Mouse (Mus musculus) G1E (cell line): Measurements from ENCODE around the gene Syn3. TPM values are rescaled to one million over a fixed set of nuclear protein-coding genes. Genes with fewer than 3 reads are reported as not detected.
A peak's percentile ranks its signal among the peaks of the same experiment; 100 is the strongest.

Source experiments
- ATAC-seq: 2 replicates; pipeline ENCODE4 v1.8.0; 2016; ENCODE audit warnings: mild to moderate bottlenecking; ENCODE audit not compliant: insufficient number of reproducible peaks, poor library complexity, low FRiP score, severe bottlenecking; ENCODE audit errors: extremely low read depth
- DNase-seq: peaks from one replicate; pipeline ENCODE4 v3.0.0; 2012; ENCODE audit warnings: low spot score
- H3K27me3 ChIP-seq: 2 replicates; pipeline ENCODE4 v1.6.1; 2012; ENCODE audit warnings: mild to moderate bottlenecking, low read length, inconsistent platforms; ENCODE audit not compliant: insufficient read depth
- H3K36me3 ChIP-seq: replicated peaks from 2 replicates; pipeline ENCODE3; 2012; ENCODE audit warnings: mild to moderate bottlenecking, inconsistent platforms
- H3K4me1 ChIP-seq: 2 replicates; pipeline ENCODE4 v1.6.1; 2012; ENCODE audit warnings: low read depth, low read length, inconsistent platforms, mixed read lengths; ENCODE audit not compliant: insufficient read depth
- H3K4me3 ChIP-seq: 2 replicates; pipeline ENCODE4 v1.5.1; 2012; ENCODE audit warnings: low read depth, mild to moderate bottlenecking, inconsistent platforms, low read length, moderate library complexity, mixed read lengths
- H3K9me3 ChIP-seq: replicated peaks from 2 replicates; pipeline ENCODE4 v1.6.1; 2012; ENCODE audit warnings: inconsistent platforms
- CTCF ChIP-seq: IDR thresholded peaks from 2 replicates; pipeline ENCODE4 v1.5.1; 2012; ENCODE audit warnings: low read depth, low read length, inconsistent platforms, mixed read lengths
- GATA1 ChIP-seq: IDR thresholded peaks from 2 replicates; pipeline ENCODE4 v1.6.1; 2012; ENCODE audit warnings: borderline replicate concordance, low read length, inconsistent platforms, mixed read lengths
- GATA2 ChIP-seq: IDR thresholded peaks from 2 replicates; pipeline ENCODE4 v1.6.1; 2012; ENCODE audit warnings: low read depth, low read length, inconsistent platforms, borderline replicate concordance
- POLR2AphosphoS5 ChIP-seq: IDR thresholded peaks from 2 replicates; pipeline ENCODE4 v1.6.1; 2012; ENCODE audit warnings: low read depth, low read length, inconsistent platforms; ENCODE audit not compliant: insufficient replicate concordance
- TAL1 ChIP-seq: conservative IDR thresholded peaks from 2 replicates; pipeline ENCODE4 v1.6.1; 2012; ENCODE audit warnings: low read depth, low read length, inconsistent platforms, mixed read lengths
- polyA plus RNA-seq: library from polyadenylated mRNA; stranded (reverse); fragments of >175 nt; gene quantifications from 2 replicates; pipeline ENCODE4 v1.2.3, GENCODE M21; 2012
- total RNA-seq, 2 experiments: library from RNA; stranded (forward) in 1 of 2; stranded (reverse) in 1 of 2; fragments of 200-1000 nt in 1 of 2; fragments of >200 nt in 1 of 2; fragmentation: Nextera tagmentation in 1 of 2; gene quantifications; 2 replicates each; pipeline ENCODE4 v1.2.3; 2014 to 2017

Syn3 gene
- total and polyA plus RNA-seq, 3 experiments = 0.44 TPM; not detected in 2

DNA sequence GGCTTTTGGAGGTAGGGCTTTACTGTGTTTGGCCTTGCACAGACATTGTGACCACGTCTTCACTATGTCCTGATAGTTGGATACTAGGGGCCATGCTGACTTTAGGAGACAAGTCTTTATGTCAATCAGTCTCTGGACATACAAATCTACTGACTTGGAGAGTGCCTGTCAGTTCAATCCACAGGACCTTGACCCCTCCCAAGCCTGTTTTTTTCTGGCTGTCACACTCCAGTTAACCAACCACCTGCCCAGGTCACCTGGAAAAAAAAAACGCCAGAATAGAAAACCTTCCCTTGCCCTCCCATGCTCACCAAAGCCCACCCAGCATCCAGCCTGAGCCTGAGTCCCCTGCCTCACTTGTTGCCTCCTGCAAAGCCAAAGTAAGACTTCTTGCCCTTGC, 70.7 kb downstream of the Syn3 start:
- no peaks in the 10 kb centered on the region for H3K27me3 ChIP-seq
- H3K4me3 ChIP-seq = no peak overlapping the region
- no peak for TF ChIP-seq POLR2AphosphoS5
- no peak for TF ChIP-seq GATA2
- no peak for TF ChIP-seq CTCF
- TF ChIP-seq TAL1 = no peak
- TF ChIP-seq GATA1 = no peak
- H3K4me1 ChIP-seq = no peaks in the 10 kb centered on the region
- no peaks in the 10 kb centered on the region for H3K36me3 ChIP-seq
- no peak for ATAC-seq
- DNase-seq = no peak
- no peaks in the 10 kb centered on the region for H3K9me3 ChIP-seq

GRCm38 (mm10) chr10:86425690-86426530, 72.8 kb downstream of the Syn3 start:
- ATAC-seq (no peak), DNase-seq (no peak)
- Histone ChIP-seq H3K4me1 (no peaks in the 10 kb centered on the region), H3K27me3 (no peaks in the 10 kb centered on the region; the same call in 1 of the 2 replicates), H3K36me3 (no peaks in the 10 kb centered on the region), H3K9me3 (no peaks in the 10 kb centered on the region), H3K4me3 (no peak overlapping the region)
- TF ChIP-seq POLR2AphosphoS5 (no peak), TAL1 (no peak), CTCF (no peak)

- TF ChIP-seq POLR2AphosphoS5 (no peak), TAL1 (no peak), GATA1 (no peak), GATA2 (no peak), CTCF (no peak)
- Histone ChIP-seq H3K4me1 (no peaks in the 10 kb centered on the region), H3K27me3 (peaks cover 6% of the 10 kb centered on the region; the same call in 1 of the 2 replicates), H3K9me3 (no peaks in the 10 kb centered on the region), H3K36me3 (no peaks in the 10 kb centered on the region), H3K4me3 (no peak overlapping the region)
- DNase-seq (no peak), ATAC-seq (no peak)
Measured at GRCm38 (mm10) chr10:86421731-86422370, 76.8 kb downstream of the Syn3 start.

- ATAC-seq (no peak), DNase-seq (no peak)
- Histone ChIP-seq H3K36me3 (no peaks in the 10 kb centered on the region), H3K4me3 (no peak overlapping the region), H3K9me3 (no peaks in the 10 kb centered on the region), H3K4me1 (no peaks in the 10 kb centered on the region), H3K27me3 (peaks cover 6% of the 10 kb centered on the region; the same call in 1 of the 2 replicates)
- TF ChIP-seq POLR2AphosphoS5 = no peak
- TF ChIP-seq GATA2 = no peak
- no peak for TF ChIP-seq GATA1
- no peak for TF ChIP-seq CTCF
- no peak for TF ChIP-seq TAL1
Measured at GRCm38 (mm10) chr10:86418931-86419330, 79.8 kb downstream of the Syn3 start.

- no peak for DNase-seq
- H3K4me3 ChIP-seq = no peak overlapping the region
- TF ChIP-seq POLR2AphosphoS5 (no peak), CTCF (peak; percentile 37; the same call in 1 of the 2 replicates)
- no peaks in the 10 kb centered on the region for H3K9me3 ChIP-seq
- no peak for ATAC-seq
- H3K36me3 ChIP-seq = no peaks in the 10 kb centered on the region
- H3K4me1 ChIP-seq = no peaks in the 10 kb centered on the region
- peaks cover 6% of the 10 kb centered on the region; the same call in 1 of the 2 replicates for H3K27me3 ChIP-seq
Measured at GRCm38 (mm10) chr10:86418345-86418744, 80.4 kb downstream of the Syn3 start.

- Histone ChIP-seq H3K9me3 (no peaks in the 10 kb centered on the region), H3K36me3 (no peaks in the 10 kb centered on the region), H3K4me1 (no peaks in the 10 kb centered on the region), H3K4me3 (no peak overlapping the region), H3K27me3 (peaks cover 6% of the 10 kb centered on the region; the same call in 1 of the 2 replicates)
- TF ChIP-seq GATA2 = no peak
- no peak for TF ChIP-seq POLR2AphosphoS5
- no peak for TF ChIP-seq TAL1
- no peak for TF ChIP-seq CTCF
- no peak for TF ChIP-seq GATA1
- no peak for DNase-seq
- ATAC-seq = no peak
Measured at GRCm38 (mm10) chr10:86416806-86417205, 81.9 kb downstream of the Syn3 start.

- TF ChIP-seq TAL1 (no peak), GATA2 (no peak), POLR2AphosphoS5 (no peak), CTCF (no peak), GATA1 (no peak)
Measured at GRCm38 (mm10) chr10:86410868-86411267, 87.8 kb downstream of the Syn3 start.

More at GRCm38 (mm10) chr10:86410868-86411267, 87.8 kb downstream of the Syn3 start:
- H3K27me3 ChIP-seq = peaks cover 4% of the 10 kb centered on the region; the same call in 1 of the 2 replicates
- H3K36me3 ChIP-seq = no peaks in the 10 kb centered on the region
- ATAC-seq (no peak), DNase-seq (no peak)
- no peaks in the 10 kb centered on the region for H3K9me3 ChIP-seq
- H3K4me3 ChIP-seq = no peak overlapping the region
- no peaks in the 10 kb centered on the region for H3K4me1 ChIP-seq
